Mouse (Mus musculus) neural tube, embryonic 14.5 days (tissue): ENCODE data around the gene Itga10. TPM values are rescaled to one million over a fixed set of nuclear protein-coding genes. Genes with fewer than 3 reads are reported as not detected.
A peak's percentile ranks its signal among the peaks of the same experiment; 100 is the strongest.

ENCODE experiments used
- ATAC-seq: fragments of 200-750 bp; cut with Nextera tagmentation; 2 replicates; pipeline ENCODE4 v1.8.0; 2017; ENCODE audit warnings: low read depth, mild to moderate bottlenecking, moderate TSS enrichment, moderate library complexity
- H3K27ac ChIP-seq: fragments of 300-500 bp; sonication (generic); 2 replicates; pipeline ENCODE4 v1.5.1; 2014; ENCODE audit warnings: low read depth, mild to moderate bottlenecking, control low read depth, low read length, moderate library complexity, mixed read lengths
- H3K27me3 ChIP-seq: fragments of 300-500 bp; sonication (generic); 2 replicates; pipeline ENCODE4 v1.6.1; 2014; ENCODE audit warnings: low read length; ENCODE audit not compliant: control insufficient read depth, insufficient read depth
- H3K36me3 ChIP-seq: fragments of 300-500 bp; sonication (generic); 2 replicates; pipeline ENCODE4 v1.6.1; 2014; ENCODE audit warnings: low read length, mixed read lengths; ENCODE audit not compliant: control insufficient read depth, insufficient read depth
- H3K4me1 ChIP-seq: fragments of 300-500 bp; sonication (generic); 2 replicates; pipeline ENCODE4 v1.6.1; 2014; ENCODE audit warnings: low read length; ENCODE audit not compliant: control insufficient read depth, insufficient read depth
- H3K4me2 ChIP-seq: fragments of 300-500 bp; sonication (generic); 2 replicates; pipeline ENCODE4 v1.6.1; 2014; ENCODE audit warnings: mild to moderate bottlenecking, low read depth, low read length, control low read depth
- H3K4me3 ChIP-seq: fragments of 300-500 bp; sonication (generic); 2 replicates; pipeline ENCODE4 v1.5.1; 2014; ENCODE audit warnings: low read depth, low read length, control low read depth, mixed read lengths
- H3K9ac ChIP-seq: fragments of 300-500 bp; sonication (generic); replicated peaks from 2 replicates; pipeline ENCODE4 v1.6.1; 2014; ENCODE audit warnings: low read depth, mild to moderate bottlenecking, control low read depth, low read length, mixed read lengths
- H3K9me3 ChIP-seq: fragments of 300-500 bp; sonication (generic); 2 replicates; pipeline ENCODE4 v1.6.1; 2016; ENCODE audit warnings: low read length; ENCODE audit not compliant: control insufficient read depth
- WGBS: fragments of 180-500 bp; shearing (Covaris S2); extraction: QIAGEN DNeasy Blood & Tissue Kit; methylation state at CpG from one replicate; pipeline ENCODE4 v1.1.7; 2014; 5-methylcytosine and 5-hydroxymethylcytosine counted together
- polyA plus RNA-seq: library from polyadenylated mRNA; unstranded; fragments of >200 nt; fragmentation: Nextera tagmentation; extraction: Ambion mirVana; gene quantifications from 2 replicates; pipeline ENCODE4 v1.2.1, GENCODE M21; 2014

Gene Itga10
- polyA plus RNA-seq, 1 experiment from 2014 or later = 1.3 TPM

GRCm38 (mm10) chr3:96708684-96709064 lies 63.3 kb downstream of the Itga10 start:
- peak overlapping the region; percentile 85 for H3K4me2 ChIP-seq
- H3K27ac ChIP-seq = no peak overlapping the region
- no peaks in the 10 kb centered on the region for H3K4me1 ChIP-seq
- WGBS = 60% methylated on average over 2 of the region's 2 CpGs
- peak overlapping the region; percentile 51; the same call in 1 of the 2 replicates for H3K4me3 ChIP-seq
- no peaks in the 10 kb centered on the region for H3K9me3 ChIP-seq
- peaks cover 30% of the 10 kb centered on the region for H3K36me3 ChIP-seq
- H3K27me3 ChIP-seq = no peaks in the 10 kb centered on the region
- peak; percentile 7; the same call in 1 of the 2 replicates for ATAC-seq
- H3K9ac ChIP-seq = peak overlapping the region; percentile 65; the same call in 1 of the 2 replicates

Other genes starting within 250 kb of the Itga10 start
- gene BC107364, start 193.3 kb upstream of the Itga10 start, polyA plus RNA-seq = not detected in 2 replicates
- gene Hfe2, start 120.4 kb upstream of the Itga10 start, polyA plus RNA-seq = 1.3 and 2.0 TPM in 2 replicates
- 48.9 and 75.6 TPM in 2 replicates for gene Txnip, start 87.6 kb upstream of the Itga10 start, polyA plus RNA-seq
- gene Gm16253, start 68.6 kb upstream of the Itga10 start, polyA plus RNA-seq = 0.90 and 1.2 TPM in 2 replicates
- 20.5 and 22.9 TPM in 2 replicates for gene Polr3gl, start 51.4 kb upstream of the Itga10 start, polyA plus RNA-seq
- gene Ankrd34a, start 48.9 kb upstream of the Itga10 start, polyA plus RNA-seq = 18.6 and 21.0 TPM in 2 replicates
- gene Lix1l, start 44.4 kb upstream of the Itga10 start, polyA plus RNA-seq = 7.4 and 7.6 TPM in 2 replicates
- gene Rbm8a, start 15.7 kb upstream of the Itga10 start, polyA plus RNA-seq = 115 and 117 TPM in 2 replicates
- 58.3 and 59.6 TPM in 2 replicates for gene Pex11b, start 10.2 kb upstream of the Itga10 start, polyA plus RNA-seq
- 0.15 TPM in 1 of 2 replicates, not detected in the other for gene Gm42957, start 10.1 kb upstream of the Itga10 start, polyA plus RNA-seq
- gene Ankrd35, start 24.5 kb downstream of the Itga10 start, polyA plus RNA-seq = 0.83 and 1.0 TPM in 2 replicates
- 20.9 and 24.7 TPM in 2 replicates for gene Pias3, start 50.8 kb downstream of the Itga10 start, polyA plus RNA-seq
- gene Nudt17, start 63.0 kb downstream of the Itga10 start, polyA plus RNA-seq = 19.1 and 21.7 TPM in 2 replicates
- 32.4 and 35.3 TPM in 2 replicates for gene Polr3c, start 82.0 kb downstream of the Itga10 start, polyA plus RNA-seq
- 81.9 and 86.5 TPM in 2 replicates for gene Rnf115, start 82.1 kb downstream of the Itga10 start, polyA plus RNA-seq
- gene Pdzk1, start 183.7 kb downstream of the Itga10 start, polyA plus RNA-seq = not detected in 2 replicates
- 0.41 and 0.48 TPM in 2 replicates for gene Cd160, start 183.8 kb downstream of the Itga10 start, polyA plus RNA-seq